In the genomic region with DNA sequence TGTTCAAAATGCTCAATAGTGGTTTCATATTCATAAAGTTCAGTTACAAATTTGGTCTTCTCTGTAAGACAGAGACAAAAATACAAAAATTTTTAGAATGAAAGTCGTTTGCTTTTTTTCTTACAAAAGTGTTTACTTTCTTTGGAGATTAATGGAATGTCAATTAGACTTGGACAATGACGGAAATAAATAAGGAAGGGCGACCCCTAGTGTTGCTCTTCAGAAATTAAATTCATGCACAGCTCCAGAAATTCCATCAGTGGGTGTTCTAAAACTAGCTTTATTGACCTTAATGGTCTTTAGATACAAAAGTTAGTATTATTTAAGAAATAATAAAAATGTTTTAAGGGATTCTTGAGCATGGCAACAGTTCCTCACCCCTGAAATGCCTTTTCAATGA, we compare ENCODE assay signal across 10 mouse cellular contexts.
DNase-seq lines count a peak whose midpoint lies in the region; ATAC-seq and TF ChIP-seq lines count a peak whose summit lies in the region.
"Had no signal": no experiment of that assay in that cellular context is flagged by ENCODE, and none has a peak within 500 bp of the region (broad histone marks: within the 10 kb centered on the region; RNA-seq: fewer than 3 reads in every experiment).

No protein-coding gene starts in this region.

- no peak for TF ChIP-seq EP300 in liver, embryonic 14.5 days (IDR thresholded peaks at IDR 0.05; ENCODE audit: low read depth)

- intact Hi-C loops in left cerebral cortex, postnatal 25 days (cut with DNase I): loop anchor here (5.0 to 10.0 kb wide), 2 partner anchors 629 to 963 kb away; no protein-coding TSS in a partner anchor

- no peak overlapping the region for H3K27ac ChIP-seq in forebrain, embryonic 11.5 days (ENCODE audit: low read depth, low read length)
- H3K27ac ChIP-seq in forebrain, embryonic 15.5 days (replicated peaks): no peak overlapping the region
- H3K27ac ChIP-seq in liver, embryonic 14.5 days: no peak overlapping the region
- H3K27ac ChIP-seq: heart, embryonic 13.5 days; macrophage had no signal

- WGBS in forebrain, embryonic 11.5 days: 4% methylated on average over 3 of the region's 3 CpGs
- WGBS in forebrain, embryonic 15.5 days: 2% methylated on average over 3 of the region's 3 CpGs
- 2% methylated on average over 3 of the region's 3 CpGs for WGBS in liver, embryonic 14.5 days (ENCODE audit: insufficient replicate concordance)

- DNase-seq in forebrain, embryonic 11.5 days (ENCODE audit: low spot score): no peak
- DNase-seq in liver, embryonic 14.5 days (ENCODE audit: low read depth in 3 of 3, low spot score in 3 of 3): no peak
- DNase-seq in liver (no peak), WW6 (ENCODE audit: low read depth, low spot score) (peak; percentile 3)
- DNase-seq in left cerebral cortex, postnatal 25 days (ENCODE audit: low spot score in 2 of 2): peak; percentile 11 to 22
- DNase-seq in frontal cortex, postnatal 10 days (ENCODE audit: low spot score in 2 of 2): no peak

- peak; percentile 25; the same call in 1 of the 2 replicates for TF ChIP-seq CTCF in liver, embryonic 14.5 days (IDR thresholded peaks at IDR 0.05; ENCODE audit: low read depth)

- H3K27me3 ChIP-seq in forebrain, embryonic 11.5 days (ENCODE audit: control insufficient read depth, insufficient read depth, low read length): no peaks in the 10 kb centered on the region
- no peaks in the 10 kb centered on the region for H3K27me3 ChIP-seq in forebrain, embryonic 15.5 days
- no peaks in the 10 kb centered on the region for H3K27me3 ChIP-seq in liver, embryonic 14.5 days (ENCODE audit: control insufficient read depth, insufficient read depth, low read length)
- H3K27me3 ChIP-seq: heart, embryonic 13.5 days had no signal

- H3K4me3 ChIP-seq in forebrain, embryonic 11.5 days (ENCODE audit: low read depth, low read length): no peak overlapping the region
- H3K4me3 ChIP-seq in forebrain, embryonic 15.5 days: no peak overlapping the region
- H3K4me3 ChIP-seq in liver, embryonic 14.5 days (ENCODE audit: insufficient read depth in 1 of 2, low read depth in 2 of 2, low read length in 2 of 2): no peak overlapping the region
- H3K4me3 ChIP-seq: heart, embryonic 13.5 days had no signal

- H3K9ac ChIP-seq in forebrain, embryonic 11.5 days (ENCODE audit: low read length): no peak overlapping the region
- no peak overlapping the region for H3K9ac ChIP-seq in forebrain, embryonic 15.5 days (replicated peaks)
- no peak overlapping the region for H3K9ac ChIP-seq in liver, embryonic 14.5 days (replicated peaks)
- H3K9ac ChIP-seq: heart, embryonic 13.5 days had no signal

- H3K36me3 ChIP-seq in forebrain, embryonic 11.5 days (ENCODE audit: control insufficient read depth, insufficient read depth, low read length): no peaks in the 10 kb centered on the region
- H3K36me3 ChIP-seq in forebrain, embryonic 15.5 days: no peaks in the 10 kb centered on the region
- no peaks in the 10 kb centered on the region for H3K36me3 ChIP-seq in liver, embryonic 14.5 days (replicated peaks; ENCODE audit: control insufficient read depth, insufficient read depth, low read depth)
- H3K36me3 ChIP-seq: heart, embryonic 13.5 days had no signal

- no peak overlapping the region for H3K4me2 ChIP-seq in forebrain, embryonic 11.5 days (ENCODE audit: low read depth, low read length, severe bottlenecking)
- H3K4me2 ChIP-seq in forebrain, embryonic 15.5 days (replicated peaks): no peak overlapping the region
- no peak overlapping the region for H3K4me2 ChIP-seq in liver, embryonic 14.5 days (ENCODE audit: low read depth)
- H3K4me2 ChIP-seq: heart, embryonic 13.5 days had no signal

- ATAC-seq in forebrain, embryonic 11.5 days (replicated peaks; ENCODE audit: low FRiP score): 0 out of 2 replicates have a peak, but pooled peaks have one; percentile 24
- no peak for ATAC-seq in forebrain, embryonic 15.5 days (replicated peaks)
- ATAC-seq in liver, embryonic 14.5 days (ENCODE audit: insufficient read depth): no peak
- ATAC-seq in monocyte, adult 5-6 weeks (replicated peaks; ENCODE audit: insufficient number of reproducible peaks, low FRiP score, low TSS enrichment, poor library complexity, severe bottlenecking): no peak

- no peaks in the 10 kb centered on the region for H3K4me1 ChIP-seq in forebrain, embryonic 11.5 days (replicated peaks; ENCODE audit: control insufficient read depth, insufficient read depth, low read length)
- no peaks in the 10 kb centered on the region for H3K4me1 ChIP-seq in forebrain, embryonic 15.5 days
- H3K4me1 ChIP-seq in liver, embryonic 14.5 days (replicated peaks; ENCODE audit: control insufficient read depth in 2 of 2, insufficient read depth in 2 of 2, low read length in 1 of 2): no peaks in the 10 kb centered on the region
- H3K4me1 ChIP-seq: heart, embryonic 13.5 days had no signal

- no peaks in the 10 kb centered on the region for H3K9me3 ChIP-seq in forebrain, embryonic 11.5 days (ENCODE audit: control insufficient read depth, low read length)
- H3K9me3 ChIP-seq in forebrain, embryonic 15.5 days: no peaks in the 10 kb centered on the region
- H3K9me3 ChIP-seq in liver, embryonic 14.5 days (ENCODE audit: control insufficient read depth, low read length): no peaks in the 10 kb centered on the region
- H3K9me3 ChIP-seq: heart, embryonic 13.5 days had no signal

Comparison
In these comparisons a context has a peak if more than half of its experiments do, and no peak if none do; other contexts are left out.
1. DNase-seq: peak in WW6 (single experiment) and left cerebral cortex, postnatal 25 days (2 of 2); none in forebrain, embryonic 11.5 days (single experiment), liver, embryonic 14.5 days (0 of 3), liver (single experiment) and frontal cortex, postnatal 10 days (0 of 2).